Mouse (Mus musculus) kidney, adult 2 months (tissue): Measurements from ENCODE around the gene Nostrin. TPM values are rescaled to one million over a fixed set of nuclear protein-coding genes. Genes with fewer than 3 reads are reported as not detected.

Source experiments
- DNase-seq: peaks from one replicate; pipeline ENCODE4 v3.0.0; 2021
- H3K27ac ChIP-seq: fragments of 200-500 bp; 2 replicates; pipeline ENCODE4 v1.5.1; 2012; ENCODE audit warnings: low read depth, low read length, control low read depth, inconsistent platforms; ENCODE audit not compliant: insufficient read depth
- H3K27me3 ChIP-seq: fragments of 200-500 bp; replicated peaks from 2 replicates; pipeline ENCODE4 v1.6.1; 2012; ENCODE audit warnings: mild to moderate bottlenecking, moderate library complexity, low read length, inconsistent platforms; ENCODE audit not compliant: control insufficient read depth, insufficient read depth
- H3K36me3 ChIP-seq: fragments of 200-500 bp; 2 replicates; pipeline ENCODE4 v1.6.1; 2012; ENCODE audit warnings: mild to moderate bottlenecking, moderate library complexity, low read length, inconsistent platforms; ENCODE audit not compliant: control insufficient read depth, insufficient read depth
- H3K4me1 ChIP-seq: fragments of 200-500 bp; 2 replicates; pipeline ENCODE4 v1.6.1; 2011; ENCODE audit warnings: low read length; ENCODE audit not compliant: control insufficient read depth, insufficient read depth
- H3K4me3 ChIP-seq: fragments of 200-500 bp; 2 replicates; pipeline ENCODE4 v1.5.1; 2011; ENCODE audit warnings: mild to moderate bottlenecking, low read depth, low read length, control low read depth; ENCODE audit not compliant: insufficient read depth
- CTCF ChIP-seq: fragments of 200-500 bp; conservative IDR thresholded peaks from 2 replicates; pipeline ENCODE4 v1.5.1; 2011; ENCODE audit warnings: low read depth, mild to moderate bottlenecking, control low read depth, low read length, moderate library complexity, mixed read lengths; ENCODE audit not compliant: insufficient read depth, insufficient read length
- POLR2A ChIP-seq: fragments of 200-500 bp; IDR thresholded peaks from one replicate; pipeline ENCODE4 v1.6.1; 2011; ENCODE audit warnings: low read depth, low read length, control low read depth
- WGBS: fragments of 180-500 bp; shearing (Covaris S2); methylation state at CpG from one replicate; pipeline ENCODE4 v1.1.7; 2018; 5-methylcytosine and 5-hydroxymethylcytosine counted together
- polyA plus RNA-seq: library from polyadenylated mRNA; depleted of rRNA; stranded (reverse); fragments of >200 nt; gene quantifications from 2 replicates; pipeline ENCODE4 v1.2.3, GENCODE M21; 2012; rRNA removed

The Nostrin gene
- polyA plus RNA-seq, 1 experiment, result 1.0 TPM

- H3K27ac ChIP-seq, result no peak overlapping the region
- WGBS, result 62% methylated on average over 5 of the region's 5 CpGs
- H3K36me3 ChIP-seq, result no peaks in the 10 kb centered on the region
- DNase-seq, result no peak
- H3K4me1 ChIP-seq, result no peaks in the 10 kb centered on the region; the same call in 1 of the 2 replicates
- no peaks in the 10 kb centered on the region for H3K27me3 ChIP-seq
- no peak for TF ChIP-seq CTCF
- TF ChIP-seq POLR2A, result no peak
- no peak overlapping the region for H3K4me3 ChIP-seq
These were observed 99.5 kb downstream of the Nostrin start for GRCm38 (mm10) chr2:69234976-69235678.

Other genes with a start within 250 kb of the Nostrin start
- 7.3 and 9.3 TPM in 2 replicates for gene Spc25, start 70.4 kb downstream of the Nostrin start, polyA plus RNA-seq
- 0.56 and 0.89 TPM in 2 replicates for gene G6pc2, start 75.3 kb downstream of the Nostrin start, polyA plus RNA-seq
- gene Abcb11, start 206.8 kb downstream of the Nostrin start, polyA plus RNA-seq, result not detected in 2 replicates
- gene Dhrs9, start 244.6 kb downstream of the Nostrin start, polyA plus RNA-seq, result 0.15 and 0.20 TPM in 2 replicates